Mouse (Mus musculus): Measurements from ENCODE around the gene Wdr81. TPM values are rescaled to one million over a fixed set of nuclear protein-coding genes. Genes with fewer than 3 reads are reported as not detected.

Gene Wdr81
- polyA plus RNA-seq, 1 experiment from 2014 or later: 5.9 TPM

DNA sequence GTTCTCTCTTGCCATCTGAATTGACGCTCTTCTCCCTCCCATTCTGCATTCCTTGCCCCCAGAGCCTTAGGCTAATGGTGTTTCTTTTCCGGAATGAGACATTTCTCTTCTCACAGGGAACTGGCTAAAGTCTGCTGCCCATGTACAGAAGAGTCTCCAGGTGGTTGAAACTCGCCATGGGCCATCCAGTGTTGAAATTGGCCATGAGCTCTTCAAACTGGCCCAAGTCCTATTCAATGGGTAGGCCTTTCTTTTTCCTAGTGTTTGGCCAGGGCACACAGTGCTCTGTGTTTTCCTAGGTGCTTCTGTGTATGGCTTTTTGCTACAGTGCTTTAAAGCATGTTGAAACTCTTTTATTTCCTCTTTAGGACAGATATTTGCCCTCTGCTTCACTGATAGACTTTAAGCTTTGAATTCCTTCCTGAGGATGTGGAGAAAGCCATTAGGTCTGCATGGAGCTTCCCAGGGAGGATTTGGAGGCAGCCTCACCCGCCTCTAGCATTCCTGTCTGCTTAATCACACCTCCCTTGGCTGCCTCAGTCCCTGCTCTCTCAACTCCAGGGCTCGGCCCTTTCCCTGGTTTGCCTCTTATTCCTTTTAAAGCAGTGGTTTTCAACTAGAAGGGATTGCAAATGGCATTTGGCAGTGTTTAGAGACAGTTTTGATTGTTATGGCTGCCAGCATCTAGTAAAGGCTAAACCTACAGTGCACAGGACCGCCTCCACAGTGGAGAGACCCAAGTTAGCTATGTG lies 51.0 kb downstream of the Wdr81 start:
- no peak overlapping the region; the same call in 1 of the 2 replicates for H3K9ac ChIP-seq
- H3K36me3 ChIP-seq: 0 out of 2 replicates have a peak, but pooled peaks cover 3% of the 10 kb centered on the region
- H3K4me1 ChIP-seq (replicated peaks): peaks cover 3% of the 10 kb centered on the region
- no peaks in the 10 kb centered on the region for H3K9me3 ChIP-seq
- ATAC-seq (ENCODE audit: low read depth): no peak
- H3K4me2 ChIP-seq: no peak overlapping the region
- H3K27me3 ChIP-seq: no peaks in the 10 kb centered on the region
- WGBS: 78% methylated on average over 6 of the region's 6 CpGs
- H3K27ac ChIP-seq (replicated peaks): no peak overlapping the region
- no peak overlapping the region for H3K4me3 ChIP-seq

- Histone ChIP-seq H3K4me1 (replicated peaks) (peaks cover 3% of the 10 kb centered on the region), H3K27ac (replicated peaks) (no peak overlapping the region), H3K9ac (no peak overlapping the region), H3K27me3 (no peaks in the 10 kb centered on the region), H3K4me2 (no peak overlapping the region), H3K36me3 (0 out of 2 replicates have a peak, but pooled peaks cover 3% of the 10 kb centered on the region), H3K4me3 (no peak overlapping the region), H3K9me3 (no peaks in the 10 kb centered on the region)
- ATAC-seq (ENCODE audit: low read depth): no peak
- WGBS: 69% methylated on average over 5 of the region's 5 CpGs
Observed at GRCm38 (mm10) chr11:75402271-75402690, 52.2 kb downstream of the Wdr81 start.

- Histone ChIP-seq H3K9ac (peak overlapping the region; percentile 34; the same call in 1 of the 2 replicates), H3K4me2 (no peak overlapping the region), H3K4me1 (replicated peaks) (peaks cover 3% of the 10 kb centered on the region), H3K4me3 (no peak overlapping the region), H3K27me3 (no peaks in the 10 kb centered on the region), H3K9me3 (no peaks in the 10 kb centered on the region), H3K36me3 (0 out of 2 replicates have a peak, but pooled peaks cover 3% of the 10 kb centered on the region), H3K27ac (replicated peaks) (no peak overlapping the region)
- no peak for ATAC-seq (ENCODE audit: low read depth)
- WGBS: 63% methylated on average over 9 of the region's 9 CpGs
Observed at GRCm38 (mm10) chr11:75400099-75400498, 54.4 kb downstream of the Wdr81 start.

DNA sequence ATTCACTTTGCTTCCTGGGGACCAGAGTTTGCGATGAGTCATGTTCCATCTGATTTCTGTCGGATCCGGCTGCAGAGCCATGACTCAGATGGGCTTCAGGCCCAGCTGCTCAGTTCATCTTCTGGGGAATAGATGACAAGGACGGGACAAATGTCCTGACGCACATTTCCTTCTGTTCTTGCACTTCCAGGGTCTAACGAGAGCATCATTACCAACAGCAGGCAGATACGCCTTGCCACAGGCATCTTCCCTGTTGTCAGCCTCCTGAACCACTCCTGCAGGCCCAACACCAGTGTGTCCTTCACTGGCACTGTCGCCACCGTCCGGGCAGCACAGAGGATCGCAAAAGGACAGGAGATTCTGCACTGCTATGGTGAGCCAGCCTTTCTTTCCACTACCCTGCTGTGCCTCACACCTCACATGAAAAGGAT lies 55.1 kb downstream of the Wdr81 start:
- ATAC-seq (ENCODE audit: low read depth): no peak
- peaks cover 3% of the 10 kb centered on the region for H3K4me1 ChIP-seq (replicated peaks)
- no peak overlapping the region for H3K4me3 ChIP-seq
- no peaks in the 10 kb centered on the region for H3K36me3 ChIP-seq
- H3K4me2 ChIP-seq: no peak overlapping the region
- H3K9me3 ChIP-seq: no peaks in the 10 kb centered on the region
- H3K27ac ChIP-seq (replicated peaks): no peak overlapping the region
- WGBS: 90% methylated on average over 11 of the region's 11 CpGs
- no peaks in the 10 kb centered on the region for H3K27me3 ChIP-seq
- no peak overlapping the region for H3K9ac ChIP-seq

GRCm38 (mm10) chr11:75397452-75397851 lies 57.1 kb downstream of the Wdr81 start:
- no peak overlapping the region for H3K4me3 ChIP-seq
- 82% methylated on average over 7 of the region's 7 CpGs for WGBS

GRCm38 (mm10) chr11:75395611-75396010 lies 58.9 kb downstream of the Wdr81 start:
- Histone ChIP-seq H3K4me3 (no peak overlapping the region), H3K4me2 (no peak overlapping the region), H3K9ac (no peak overlapping the region), H3K27me3 (no peaks in the 10 kb centered on the region), H3K4me1 (replicated peaks) (no peaks in the 10 kb centered on the region), H3K27ac (replicated peaks) (no peak overlapping the region), H3K9me3 (no peaks in the 10 kb centered on the region), H3K36me3 (no peaks in the 10 kb centered on the region)
- no peak for ATAC-seq (ENCODE audit: low read depth)
- 78% methylated on average over 1 of the region's 1 CpGs for WGBS

More at GRCm38 (mm10) chr11:75397452-75397851, 57.1 kb downstream of the Wdr81 start:
- H3K9me3 ChIP-seq: no peaks in the 10 kb centered on the region
- H3K4me2 ChIP-seq: no peak overlapping the region
- H3K9ac ChIP-seq: no peak overlapping the region
- peaks cover 2% of the 10 kb centered on the region for H3K4me1 ChIP-seq (replicated peaks)
- no peaks in the 10 kb centered on the region for H3K27me3 ChIP-seq
- no peak for ATAC-seq (ENCODE audit: low read depth)
- H3K27ac ChIP-seq (replicated peaks): no peak overlapping the region
- H3K36me3 ChIP-seq: no peaks in the 10 kb centered on the region

MicroRNAs encoded within 50 kb of the gene (microRNA counts, 519-probe panel; counts per million panel counts)
- microRNA mmu-miR-22: 4,879 counts per million, percentile 84 among the panel's probes with 10 or more counts

Small RNAs within 50 kb of the gene (microRNA-seq; reads per million reads assigned to microRNA genes)
- gene Mir22: 2,409 reads per million, percentile 86 among the genes with 10 or more reads in this experiment

Other genes with a start within 250 kb of the Wdr81 start
- 50.5 and 51.1 TPM in 2 replicates for gene Rpa1, start 106.4 kb downstream of the Wdr81 start, polyA plus RNA-seq (2015; fragmentation: Nextera tagmentation; extraction: Ambion mirVana)
- gene Smyd4, start 106.3 kb downstream of the Wdr81 start, polyA plus RNA-seq (2015; fragmentation: Nextera tagmentation; extraction: Ambion mirVana): 12.8 and 16.0 TPM in 2 replicates
- 60.8 and 74.9 TPM in 2 replicates for gene Serpinf1, start 32.0 kb downstream of the Wdr81 start, polyA plus RNA-seq (2015; fragmentation: Nextera tagmentation; extraction: Ambion mirVana)
- 0.25 TPM in 1 of 2 replicates, not detected in the other for gene Serpinf2, start 15.1 kb downstream of the Wdr81 start, polyA plus RNA-seq (2015; fragmentation: Nextera tagmentation; extraction: Ambion mirVana)
- gene Tlcd2, start 7.0 kb upstream of the Wdr81 start, polyA plus RNA-seq (2015; fragmentation: Nextera tagmentation; extraction: Ambion mirVana): 3.9 and 4.3 TPM in 2 replicates
- 47.3 and 51.3 TPM in 2 replicates for gene Prpf8, start 32.1 kb upstream of the Wdr81 start, polyA plus RNA-seq (2015; fragmentation: Nextera tagmentation; extraction: Ambion mirVana)
- gene Rilp, start 55.4 kb upstream of the Wdr81 start, polyA plus RNA-seq (2015; fragmentation: Nextera tagmentation; extraction: Ambion mirVana): 0.54 and 1.7 TPM in 2 replicates
- 4.7 TPM in 2 replicates for gene Scarf1, start 58.8 kb upstream of the Wdr81 start, polyA plus RNA-seq (2015; fragmentation: Nextera tagmentation; extraction: Ambion mirVana)
- gene Slc43a2, start 77.0 kb upstream of the Wdr81 start, polyA plus RNA-seq (2015; fragmentation: Nextera tagmentation; extraction: Ambion mirVana): 17.5 and 20.4 TPM in 2 replicates
- gene Pitpna, start 133.4 kb upstream of the Wdr81 start, polyA plus RNA-seq (2015; fragmentation: Nextera tagmentation; extraction: Ambion mirVana): 122 and 128 TPM in 2 replicates
- 39.9 and 42.8 TPM in 2 replicates for gene Inpp5k, start 176.3 kb upstream of the Wdr81 start, polyA plus RNA-seq (2015; fragmentation: Nextera tagmentation; extraction: Ambion mirVana)
- 10.7 and 12.9 TPM in 2 replicates for gene Myo1c, start 195.8 kb upstream of the Wdr81 start, polyA plus RNA-seq (2015; fragmentation: Nextera tagmentation; extraction: Ambion mirVana)
- gene Crk, start 224.5 kb upstream of the Wdr81 start, polyA plus RNA-seq (2015; fragmentation: Nextera tagmentation; extraction: Ambion mirVana): 120 and 133 TPM in 2 replicates

Measured in neural tube, embryonic 13.5 days (tissue).